Mouse (Mus musculus): ENCODE measurements around the gene Cys1. TPM values are rescaled to one million over a fixed set of nuclear protein-coding genes. Genes with fewer than 3 reads are reported as not detected.
A peak's percentile ranks its signal among the peaks of the same experiment; 100 is the strongest.

The Cys1 gene
- polyA plus RNA-seq, 1 experiment from 2014 or later, result 2.1 TPM

GRCm38 (mm10) chr12:24686038-24686695 is 4.6 kb upstream of the Cys1 start:
- DNase-seq (ENCODE audit: low spot score), result no peak
- no peak overlapping the region for H3K4me3 ChIP-seq (ENCODE audit: low read depth, low read length)
- no peaks in the 10 kb centered on the region for H3K36me3 ChIP-seq (ENCODE audit: control insufficient read depth, insufficient read depth, low read length)
- H3K4me1 ChIP-seq (replicated peaks; ENCODE audit: control insufficient read depth, insufficient read depth, low read length), result no peaks in the 10 kb centered on the region; the same call in none of the 2 replicates
- H3K27me3 ChIP-seq (replicated peaks; ENCODE audit: control insufficient read depth, insufficient read depth, low read length), result peaks cover 13% of the 10 kb centered on the region
- H3K4me2 ChIP-seq (ENCODE audit: low read length), result no peak overlapping the region
- peak; percentile 91 for ATAC-seq (replicated peaks; ENCODE audit: low FRiP score, low TSS enrichment, low read depth)
- 62% methylated on average over 6 of the region's 6 CpGs for WGBS
- no peak overlapping the region for H3K9ac ChIP-seq (ENCODE audit: low read length)
- H3K9me3 ChIP-seq (ENCODE audit: control insufficient read depth, low read length), result no peaks in the 10 kb centered on the region
- 0 out of 2 replicates have a peak overlapping the region, but pooled peaks have one; percentile 47 for H3K27ac ChIP-seq (ENCODE audit: low read depth)

- Histone ChIP-seq H3K4me1 (replicated peaks; ENCODE audit: control insufficient read depth, insufficient read depth, low read length) (peaks cover 5% of the 10 kb centered on the region), H3K27ac (ENCODE audit: low read depth) (no peak overlapping the region), H3K4me3 (ENCODE audit: low read depth, low read length) (no peak overlapping the region), H3K4me2 (ENCODE audit: low read length) (no peak overlapping the region), H3K27me3 (replicated peaks; ENCODE audit: control insufficient read depth, insufficient read depth, low read length) (peaks cover 13% of the 10 kb centered on the region), H3K9me3 (ENCODE audit: control insufficient read depth, low read length) (no peaks in the 10 kb centered on the region), H3K36me3 (ENCODE audit: control insufficient read depth, insufficient read depth, low read length) (no peaks in the 10 kb centered on the region), H3K9ac (ENCODE audit: low read length) (no peak overlapping the region)
- ATAC-seq (replicated peaks; ENCODE audit: low FRiP score, low TSS enrichment, low read depth) (no peak), DNase-seq (ENCODE audit: low spot score) (no peak)
- 80% methylated on average over 7 of the region's 7 CpGs for WGBS
Observed at GRCm38 (mm10) chr12:24683461-24683860, 1.8 kb upstream of the Cys1 start.

GRCm38 (mm10) chr12:24682563-24682962 is 950 bp upstream of the Cys1 start:
- ATAC-seq (replicated peaks; ENCODE audit: low FRiP score, low TSS enrichment, low read depth) (no peak), DNase-seq (ENCODE audit: low spot score) (peak; percentile 61)
- Histone ChIP-seq H3K4me3 (ENCODE audit: low read depth, low read length) (no peak overlapping the region), H3K4me1 (replicated peaks; ENCODE audit: control insufficient read depth, insufficient read depth, low read length) (peaks cover 5% of the 10 kb centered on the region), H3K9me3 (ENCODE audit: control insufficient read depth, low read length) (no peaks in the 10 kb centered on the region), H3K9ac (ENCODE audit: low read length) (no peak overlapping the region), H3K27me3 (replicated peaks; ENCODE audit: control insufficient read depth, insufficient read depth, low read length) (peaks cover 13% of the 10 kb centered on the region), H3K27ac (ENCODE audit: low read depth) (peak overlapping the region; percentile 39; the same call in 1 of the 2 replicates), H3K36me3 (ENCODE audit: control insufficient read depth, insufficient read depth, low read length) (no peaks in the 10 kb centered on the region), H3K4me2 (ENCODE audit: low read length) (peak overlapping the region; percentile 87; the same call in 1 of the 2 replicates)
- WGBS, result 40% methylated on average over 8 of the region's 8 CpGs

GRCm38 (mm10) chr12:24680492-24681285 is 924 bp downstream of the Cys1 start:
- H3K27ac ChIP-seq (ENCODE audit: low read depth), result no peak overlapping the region
- 3% methylated on average over 52 of the region's 61 CpGs for WGBS
- no peaks in the 10 kb centered on the region for H3K9me3 ChIP-seq (ENCODE audit: control insufficient read depth, low read length)
- H3K4me1 ChIP-seq (replicated peaks; ENCODE audit: control insufficient read depth, insufficient read depth, low read length), result peaks cover 5% of the 10 kb centered on the region
- H3K4me3 ChIP-seq (ENCODE audit: low read depth, low read length), result peak overlapping the region; percentile 52
- DNase-seq (ENCODE audit: low spot score), result peak; percentile 68
- ATAC-seq (replicated peaks; ENCODE audit: low FRiP score, low TSS enrichment, low read depth), result peak; percentile 51
- H3K27me3 ChIP-seq (replicated peaks; ENCODE audit: control insufficient read depth, insufficient read depth, low read length), result peaks cover 13% of the 10 kb centered on the region
- peak overlapping the region; percentile 69 for H3K9ac ChIP-seq (ENCODE audit: low read length)
- peak overlapping the region; percentile 87 for H3K4me2 ChIP-seq (ENCODE audit: low read length)
- no peaks in the 10 kb centered on the region for H3K36me3 ChIP-seq (ENCODE audit: control insufficient read depth, insufficient read depth, low read length)

GRCm38 (mm10) chr12:24680096-24680491 is 1.5 kb downstream of the Cys1 start:
- Histone ChIP-seq H3K4me3 (ENCODE audit: low read depth, low read length) (peak overlapping the region; percentile 52), H3K36me3 (ENCODE audit: control insufficient read depth, insufficient read depth, low read length) (no peaks in the 10 kb centered on the region), H3K9me3 (ENCODE audit: control insufficient read depth, low read length) (no peaks in the 10 kb centered on the region), H3K4me1 (replicated peaks; ENCODE audit: control insufficient read depth, insufficient read depth, low read length) (peaks cover 5% of the 10 kb centered on the region), H3K27me3 (replicated peaks; ENCODE audit: control insufficient read depth, insufficient read depth, low read length) (peaks cover 13% of the 10 kb centered on the region), H3K4me2 (ENCODE audit: low read length) (peak overlapping the region; percentile 87), H3K9ac (ENCODE audit: low read length) (peak overlapping the region; percentile 69; the same call in 1 of the 2 replicates), H3K27ac (ENCODE audit: low read depth) (no peak overlapping the region)
- WGBS, result 25% methylated on average over 9 of the region's 9 CpGs
- DNase-seq (ENCODE audit: low spot score) (no peak), ATAC-seq (replicated peaks; ENCODE audit: low FRiP score, low TSS enrichment, low read depth) (no peak)

GRCm38 (mm10) chr12:24662131-24662530 is 19.5 kb downstream of the Cys1 start:
- no peaks in the 10 kb centered on the region for H3K27me3 ChIP-seq (replicated peaks; ENCODE audit: control insufficient read depth, insufficient read depth, low read length)
- no peak overlapping the region for H3K27ac ChIP-seq (ENCODE audit: low read depth)
- no peaks in the 10 kb centered on the region for H3K9me3 ChIP-seq (ENCODE audit: control insufficient read depth, low read length)
- no peak overlapping the region for H3K9ac ChIP-seq (ENCODE audit: low read length)
- H3K4me3 ChIP-seq (ENCODE audit: low read depth, low read length), result no peak overlapping the region
- ATAC-seq (replicated peaks; ENCODE audit: low FRiP score, low TSS enrichment, low read depth) (no peak), DNase-seq (ENCODE audit: low spot score) (no peak)
- no peaks in the 10 kb centered on the region for H3K4me1 ChIP-seq (replicated peaks; ENCODE audit: control insufficient read depth, insufficient read depth, low read length)
- H3K36me3 ChIP-seq (ENCODE audit: control insufficient read depth, insufficient read depth, low read length), result peaks cover 48% of the 10 kb centered on the region
- WGBS, result 75% methylated on average over 5 of the region's 5 CpGs
- no peak overlapping the region for H3K4me2 ChIP-seq (ENCODE audit: low read length)

- ATAC-seq (replicated peaks; ENCODE audit: low FRiP score, low TSS enrichment, low read depth) (no peak), DNase-seq (ENCODE audit: low spot score) (no peak)
- H3K4me3 ChIP-seq (ENCODE audit: low read depth, low read length), result no peak overlapping the region
- H3K4me2 ChIP-seq (ENCODE audit: low read length), result no peak overlapping the region
- WGBS, result 82% methylated on average over 4 of the region's 4 CpGs
- peaks cover 4% of the 10 kb centered on the region; the same call in 1 of the 2 replicates for H3K4me1 ChIP-seq (replicated peaks; ENCODE audit: control insufficient read depth, insufficient read depth, low read length)
- H3K9ac ChIP-seq (ENCODE audit: low read length), result no peak overlapping the region
- H3K27me3 ChIP-seq (replicated peaks; ENCODE audit: control insufficient read depth, insufficient read depth, low read length), result no peaks in the 10 kb centered on the region
- no peak overlapping the region for H3K27ac ChIP-seq (ENCODE audit: low read depth)
- H3K9me3 ChIP-seq (ENCODE audit: control insufficient read depth, low read length), result no peaks in the 10 kb centered on the region
- H3K36me3 ChIP-seq (ENCODE audit: control insufficient read depth, insufficient read depth, low read length), result peaks cover 57% of the 10 kb centered on the region
Observed at GRCm38 (mm10) chr12:24661100-24661499, 20.5 kb downstream of the Cys1 start.

- no peak overlapping the region for H3K27ac ChIP-seq (ENCODE audit: low read depth)
- H3K36me3 ChIP-seq (ENCODE audit: control insufficient read depth, insufficient read depth, low read length), result peaks cover 68% of the 10 kb centered on the region
- ATAC-seq (replicated peaks; ENCODE audit: low FRiP score, low TSS enrichment, low read depth), result no peak
- 90% methylated on average over 9 of the region's 9 CpGs for WGBS
- H3K9me3 ChIP-seq (ENCODE audit: control insufficient read depth, low read length), result no peaks in the 10 kb centered on the region
- no peak overlapping the region for H3K9ac ChIP-seq (ENCODE audit: low read length)
- H3K4me1 ChIP-seq (replicated peaks; ENCODE audit: control insufficient read depth, insufficient read depth, low read length), result peaks cover 5% of the 10 kb centered on the region; the same call in 1 of the 2 replicates
- no peak for DNase-seq (ENCODE audit: low spot score)
- no peak overlapping the region for H3K4me2 ChIP-seq (ENCODE audit: low read length)
- no peak overlapping the region for H3K4me3 ChIP-seq (ENCODE audit: low read depth, low read length)
- H3K27me3 ChIP-seq (replicated peaks; ENCODE audit: control insufficient read depth, insufficient read depth, low read length), result no peaks in the 10 kb centered on the region
Observed at GRCm38 (mm10) chr12:24659923-24660322, 21.7 kb downstream of the Cys1 start.

All from intestine, embryonic 14.5 days (tissue).